In the genomic region with DNA sequence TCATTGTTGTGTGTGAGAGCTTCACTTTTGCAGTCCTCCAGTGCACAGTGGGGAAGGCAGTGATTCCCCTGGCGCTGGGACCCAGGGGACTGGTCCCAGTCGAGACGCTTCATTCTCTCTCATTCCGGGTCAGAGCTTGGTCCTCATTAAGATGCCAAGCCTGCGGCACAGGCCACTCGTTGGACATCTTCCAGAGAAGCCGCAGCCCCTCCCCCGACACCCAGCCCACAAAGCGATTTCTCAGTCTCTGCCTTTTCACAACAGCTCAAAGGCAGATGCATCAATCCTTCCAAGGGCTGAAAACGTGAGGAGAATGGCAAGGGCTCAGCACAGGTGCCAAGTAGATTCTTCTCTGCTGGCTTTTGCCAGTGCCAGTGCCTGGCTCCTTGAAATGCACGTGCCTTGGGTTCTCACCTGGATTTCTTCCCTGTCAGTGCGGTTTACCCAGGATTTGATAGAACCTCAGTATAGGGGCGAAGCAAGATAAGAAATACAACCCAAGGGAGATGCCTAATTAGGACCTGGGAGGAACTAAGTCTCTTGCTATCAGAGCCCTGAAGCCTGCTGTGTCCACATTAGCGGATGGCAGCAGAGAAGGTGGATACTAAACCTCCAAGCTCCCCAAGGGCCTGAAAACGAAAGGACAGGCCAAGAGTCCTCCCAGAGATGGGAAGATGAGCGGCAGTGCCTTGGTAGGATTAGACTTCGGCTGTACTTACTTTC, we compare ENCODE assay signal across 9 mouse cellular contexts.
DNase-seq lines count a peak whose midpoint lies in the region; ATAC-seq lines count a peak whose summit lies in the region.
"Had no signal": no experiment of that assay in that cellular context is flagged by ENCODE, and none has a peak within 500 bp of the region (broad histone marks: within the 10 kb centered on the region; RNA-seq: fewer than 3 reads in every experiment).

No protein-coding gene starts in this region.

- H3K4me3 ChIP-seq in forebrain, embryonic 12.5 days (replicated peaks) = no peak overlapping the region
- H3K4me3 ChIP-seq in neural tube, embryonic 14.5 days (ENCODE audit: low read depth, low read length) = no peak overlapping the region
- H3K4me3 ChIP-seq: embryonic facial prominence, embryonic 13.5 days had no signal

- no peaks in the 10 kb centered on the region for H3K27me3 ChIP-seq in forebrain, embryonic 12.5 days
- H3K27me3 ChIP-seq in neural tube, embryonic 14.5 days (ENCODE audit: control insufficient read depth, insufficient read depth, low read length) = no peaks in the 10 kb centered on the region
- H3K27me3 ChIP-seq: embryonic facial prominence, embryonic 13.5 days had no signal

- peak overlapping the region; percentile 31 for H3K4me2 ChIP-seq in forebrain, embryonic 12.5 days
- H3K4me2 ChIP-seq in neural tube, embryonic 14.5 days (ENCODE audit: low read depth, low read length) = no peak overlapping the region
- H3K4me2 ChIP-seq: embryonic facial prominence, embryonic 13.5 days had no signal

- H3K27ac ChIP-seq in forebrain, embryonic 12.5 days = peak overlapping the region; percentile 74
- peak overlapping the region; percentile 48; the same call in 1 of the 2 replicates for H3K27ac ChIP-seq in neural tube, embryonic 14.5 days (ENCODE audit: low read depth, low read length)
- H3K27ac ChIP-seq: embryonic facial prominence, embryonic 13.5 days had no signal

- H3K36me3 ChIP-seq in forebrain, embryonic 12.5 days (replicated peaks) = no peaks in the 10 kb centered on the region
- H3K36me3 ChIP-seq in neural tube, embryonic 14.5 days (ENCODE audit: control insufficient read depth, insufficient read depth, low read length) = no peaks in the 10 kb centered on the region
- H3K36me3 ChIP-seq: embryonic facial prominence, embryonic 13.5 days had no signal

- H3K9me3 ChIP-seq in forebrain, embryonic 12.5 days = no peaks in the 10 kb centered on the region
- H3K9me3 ChIP-seq in neural tube, embryonic 14.5 days (ENCODE audit: control insufficient read depth, low read length) = no peaks in the 10 kb centered on the region
- H3K9me3 ChIP-seq: embryonic facial prominence, embryonic 13.5 days had no signal

- peaks cover 17% of the 10 kb centered on the region for H3K4me1 ChIP-seq in forebrain, embryonic 12.5 days
- peaks cover 5% of the 10 kb centered on the region for H3K4me1 ChIP-seq in neural tube, embryonic 14.5 days (ENCODE audit: control insufficient read depth, insufficient read depth, low read length)
- H3K4me1 ChIP-seq: embryonic facial prominence, embryonic 13.5 days had no signal

- H3K9ac ChIP-seq in forebrain, embryonic 12.5 days = no peak overlapping the region
- no peak overlapping the region for H3K9ac ChIP-seq in neural tube, embryonic 14.5 days (replicated peaks; ENCODE audit: low read depth, low read length)
- H3K9ac ChIP-seq: embryonic facial prominence, embryonic 13.5 days had no signal

- ATAC-seq in forebrain, embryonic 12.5 days (ENCODE audit: low FRiP score) = peak; percentile 92
- ATAC-seq in neural tube, embryonic 14.5 days (ENCODE audit: low read depth) = peak; percentile 92

- DNase-seq in lung, postnatal 14 days = peak; percentile 5
- no peak for DNase-seq in lung, postnatal 25 days (ENCODE audit: low spot score)
- peak; percentile 76 to 80 for DNase-seq in layer of hippocampus, postnatal 10 days (ENCODE audit: low spot score in 2 of 2)
- DNase-seq in liver = no peak
- DNase-seq in urinary bladder, postnatal 14 days (ENCODE audit: low spot score) = no peak
- DNase-seq in gastrocnemius, postnatal 4 days (ENCODE audit: low spot score in 2 of 2) = no peak

- WGBS in forebrain, embryonic 12.5 days = 20% methylated on average over 17 of the region's 17 CpGs
- WGBS in neural tube, embryonic 14.5 days = 21% methylated on average over 17 of the region's 17 CpGs

Comparison
In these comparisons a context has a peak if more than half of its experiments do, and no peak if none do; other contexts are left out.
1. DNase-seq: peak in lung, postnatal 14 days (single experiment) and layer of hippocampus, postnatal 10 days (2 of 2); none in lung, postnatal 25 days (single experiment), liver (single experiment), urinary bladder, postnatal 14 days (single experiment) and gastrocnemius, postnatal 4 days (0 of 2).